Mouse (Mus musculus): ENCODE measurements around the gene Ube2k. TPM values are rescaled to one million over a fixed set of nuclear protein-coding genes. Genes with fewer than 3 reads are reported as not detected.

Ube2k gene
- polyA plus RNA-seq, 1 experiment: 13.6 TPM

DNA sequence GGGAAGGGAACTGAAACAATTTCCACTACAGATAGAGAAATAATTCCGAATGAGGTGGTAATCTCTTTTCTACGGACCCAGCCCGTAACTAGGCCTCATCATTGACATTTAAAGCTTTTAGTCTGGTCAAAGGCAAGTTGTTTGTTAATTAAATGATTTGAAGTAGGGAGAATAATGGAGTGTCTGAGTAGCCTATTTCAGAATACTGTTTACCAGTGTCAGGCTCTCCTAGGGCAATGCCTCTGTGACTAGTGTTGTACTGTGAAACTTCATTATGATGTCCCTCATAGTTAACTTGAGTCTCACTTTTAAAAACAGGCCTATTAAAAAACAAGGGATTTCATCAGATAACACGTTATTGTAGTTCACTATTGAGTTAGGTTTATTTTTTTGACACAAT, 1.1 kb downstream of the Ube2k start:
- no peaks in the 10 kb centered on the region for H3K27me3 ChIP-seq (ENCODE audit: control insufficient read depth, insufficient read depth, low read length)
- peak overlapping the region; percentile 83 for H3K27ac ChIP-seq (ENCODE audit: insufficient read depth, low read depth, low read length)
- H3K36me3 ChIP-seq (ENCODE audit: control insufficient read depth, insufficient read depth, low read length): 0 out of 2 replicates have a peak, but pooled peaks cover 2% of the 10 kb centered on the region
- 2% methylated on average over 4 of the region's 4 CpGs for WGBS
- no peaks in the 10 kb centered on the region for H3K4me1 ChIP-seq (ENCODE audit: control insufficient read depth, insufficient read depth, insufficient read length, low read length)
- peak overlapping the region; percentile 78 for H3K4me3 ChIP-seq (ENCODE audit: low read depth, low read length)
- TF ChIP-seq POLR2A (IDR thresholded peaks at IDR 0.05; ENCODE audit: low read depth, low read length): no peak
- TF ChIP-seq CTCF (IDR thresholded peaks at IDR 0.05; ENCODE audit: extremely low read depth, insufficient read length, insufficient replicate concordance, low read depth, low read length): no peak

DNA sequence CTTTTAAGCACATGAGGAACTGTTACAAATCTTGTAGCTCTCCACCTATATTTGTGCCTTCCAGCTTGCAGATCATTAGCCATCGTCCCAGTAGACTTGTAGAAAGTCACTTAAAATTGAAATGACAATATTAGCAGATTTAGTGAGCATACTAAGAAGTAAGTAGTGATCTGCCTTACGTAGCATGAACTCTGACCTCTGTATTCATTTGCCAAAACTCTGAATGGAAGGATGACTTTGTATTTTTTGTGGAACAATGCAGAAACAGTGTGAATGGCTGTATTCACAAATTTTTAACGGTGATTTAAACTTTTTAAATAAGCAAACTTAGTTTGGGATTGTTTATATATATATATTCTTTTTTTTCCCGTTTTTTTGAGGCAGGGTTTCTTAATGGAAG, 1.8 kb downstream of the Ube2k start:
- WGBS: 17% methylated on average over 4 of the region's 4 CpGs
- H3K4me3 ChIP-seq (ENCODE audit: low read depth, low read length): no peak overlapping the region

DNA sequence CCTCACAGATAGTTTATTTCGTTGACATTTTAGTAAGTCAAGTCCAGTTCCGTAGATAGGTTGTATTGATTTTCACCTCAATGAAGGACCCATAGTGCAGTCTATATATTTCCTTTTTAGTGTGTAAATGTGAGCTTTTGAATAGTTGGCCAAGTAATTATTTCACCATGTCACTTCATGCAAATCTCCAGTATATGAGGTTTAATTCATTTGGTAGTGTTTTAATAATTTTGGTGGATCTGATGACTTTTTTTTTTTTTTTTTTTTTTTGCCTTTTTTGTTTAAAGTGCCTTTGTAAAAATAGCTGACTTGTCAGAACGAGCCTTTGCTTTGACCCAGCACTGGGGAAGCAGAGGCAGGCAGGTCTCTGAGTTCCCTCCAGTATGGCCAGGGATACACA, 2.8 kb downstream of the Ube2k start:
- Histone ChIP-seq H3K36me3 (ENCODE audit: control insufficient read depth, insufficient read depth, low read length) (0 out of 2 replicates have a peak, but pooled peaks cover 2% of the 10 kb centered on the region), H3K4me1 (ENCODE audit: control insufficient read depth, insufficient read depth, insufficient read length, low read length) (no peaks in the 10 kb centered on the region), H3K27me3 (ENCODE audit: control insufficient read depth, insufficient read depth, low read length) (no peaks in the 10 kb centered on the region), H3K27ac (ENCODE audit: insufficient read depth, low read depth, low read length) (no peak overlapping the region), H3K4me3 (ENCODE audit: low read depth, low read length) (no peak overlapping the region)
- 76% methylated on average over 3 of the region's 3 CpGs for WGBS
- TF ChIP-seq CTCF (IDR thresholded peaks at IDR 0.05; ENCODE audit: extremely low read depth, insufficient read length, insufficient replicate concordance, low read depth, low read length) (no peak), POLR2A (IDR thresholded peaks at IDR 0.05; ENCODE audit: low read depth, low read length) (no peak)

More for the DNA sequence above, 1.8 kb downstream of the Ube2k start:
- Histone ChIP-seq H3K36me3 (ENCODE audit: control insufficient read depth, insufficient read depth, low read length) (0 out of 2 replicates have a peak, but pooled peaks cover 2% of the 10 kb centered on the region), H3K27ac (ENCODE audit: insufficient read depth, low read depth, low read length) (no peak overlapping the region), H3K27me3 (ENCODE audit: control insufficient read depth, insufficient read depth, low read length) (no peaks in the 10 kb centered on the region), H3K4me1 (ENCODE audit: control insufficient read depth, insufficient read depth, insufficient read length, low read length) (no peaks in the 10 kb centered on the region)
- TF ChIP-seq POLR2A (IDR thresholded peaks at IDR 0.05; ENCODE audit: low read depth, low read length): no peak
- no peak for TF ChIP-seq CTCF (IDR thresholded peaks at IDR 0.05; ENCODE audit: extremely low read depth, insufficient read length, insufficient replicate concordance, low read depth, low read length)

DNA sequence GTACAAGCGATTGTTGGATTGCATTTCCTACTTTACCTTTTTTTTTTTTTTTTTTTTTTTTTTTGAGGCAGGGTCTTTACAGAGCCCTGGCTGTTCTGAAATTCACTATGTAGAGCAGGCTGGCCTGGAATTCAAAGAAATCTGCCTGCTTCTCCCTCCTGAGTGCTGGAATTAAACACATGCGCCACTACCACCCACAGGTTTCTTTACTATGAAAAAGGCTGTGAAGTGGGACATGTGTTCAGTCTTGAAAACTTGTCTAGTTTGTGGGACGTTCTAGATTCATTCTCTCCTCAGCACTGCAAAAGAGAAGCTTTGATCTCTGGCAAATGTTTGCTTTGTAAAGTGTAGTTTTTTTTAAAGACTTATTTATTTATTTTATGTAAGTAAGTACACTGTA, 4.9 kb downstream of the Ube2k start:
- H3K27me3 ChIP-seq (ENCODE audit: control insufficient read depth, insufficient read depth, low read length): no peaks in the 10 kb centered on the region
- WGBS: 80% methylated on average over 3 of the region's 3 CpGs
- TF ChIP-seq POLR2A (IDR thresholded peaks at IDR 0.05; ENCODE audit: low read depth, low read length): no peak
- no peak for TF ChIP-seq CTCF (IDR thresholded peaks at IDR 0.05; ENCODE audit: extremely low read depth, insufficient read length, insufficient replicate concordance, low read depth, low read length)
- H3K36me3 ChIP-seq (ENCODE audit: control insufficient read depth, insufficient read depth, low read length): 0 out of 2 replicates have a peak, but pooled peaks cover 4% of the 10 kb centered on the region
- H3K4me3 ChIP-seq (ENCODE audit: low read depth, low read length): no peak overlapping the region
- H3K27ac ChIP-seq (ENCODE audit: insufficient read depth, low read depth, low read length): no peak overlapping the region
- H3K4me1 ChIP-seq (ENCODE audit: control insufficient read depth, insufficient read depth, insufficient read length, low read length): no peaks in the 10 kb centered on the region

DNA sequence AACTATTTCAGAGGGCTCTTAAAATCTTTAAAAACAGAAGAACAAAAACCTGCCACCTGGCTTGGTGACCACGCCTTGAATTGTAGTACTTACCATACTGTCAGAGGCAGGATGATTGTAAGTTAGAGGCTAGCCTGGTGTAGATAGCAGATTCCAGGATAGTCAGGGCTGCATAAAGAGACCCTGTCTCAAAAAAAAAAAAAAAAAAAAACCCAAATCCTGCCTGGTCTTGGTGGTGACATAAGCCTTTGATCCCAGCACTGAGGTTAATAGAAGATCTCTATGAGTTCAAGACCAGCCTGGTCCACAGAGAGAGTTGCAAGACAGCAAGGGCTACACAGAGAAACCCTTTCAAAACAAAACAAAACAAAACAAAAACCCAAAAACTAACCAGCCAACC, 6.5 kb downstream of the Ube2k start:
- H3K27ac ChIP-seq (ENCODE audit: insufficient read depth, low read depth, low read length): no peak overlapping the region
- H3K36me3 ChIP-seq (ENCODE audit: control insufficient read depth, insufficient read depth, low read length): 0 out of 2 replicates have a peak, but pooled peaks cover 4% of the 10 kb centered on the region
- no peaks in the 10 kb centered on the region for H3K27me3 ChIP-seq (ENCODE audit: control insufficient read depth, insufficient read depth, low read length)
- no peaks in the 10 kb centered on the region for H3K4me1 ChIP-seq (ENCODE audit: control insufficient read depth, insufficient read depth, insufficient read length, low read length)
- WGBS: 68% methylated on average over 1 of the region's 1 CpGs
- TF ChIP-seq POLR2A (IDR thresholded peaks at IDR 0.05; ENCODE audit: low read depth, low read length) (no peak), CTCF (IDR thresholded peaks at IDR 0.05; ENCODE audit: extremely low read depth, insufficient read length, insufficient replicate concordance, low read depth, low read length) (no peak)
- no peak overlapping the region for H3K4me3 ChIP-seq (ENCODE audit: low read depth, low read length)

DNA sequence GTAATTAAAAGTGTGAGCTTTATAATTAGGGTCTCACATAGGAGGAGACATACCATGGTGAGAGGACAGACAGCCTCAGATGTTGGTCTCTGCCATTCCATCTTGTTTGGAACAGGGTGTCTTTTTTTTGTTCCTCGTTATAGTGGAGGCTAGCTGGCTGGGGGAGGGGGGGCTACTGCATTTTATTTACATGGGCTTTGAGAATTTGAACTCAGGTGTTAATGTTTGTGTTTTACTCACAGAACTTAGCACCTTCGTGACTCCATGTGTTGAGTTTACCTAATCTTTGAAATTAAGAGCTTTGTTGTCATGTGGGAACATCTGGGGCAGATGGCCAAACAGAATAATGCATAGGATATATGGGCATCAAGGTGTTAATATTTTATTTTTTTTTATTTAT, 7.6 kb downstream of the Ube2k start:
- 90% methylated on average over 2 of the region's 2 CpGs for WGBS
- 0 out of 2 replicates have a peak, but pooled peaks cover 4% of the 10 kb centered on the region for H3K36me3 ChIP-seq (ENCODE audit: control insufficient read depth, insufficient read depth, low read length)
- TF ChIP-seq CTCF (IDR thresholded peaks at IDR 0.05; ENCODE audit: extremely low read depth, insufficient read length, insufficient replicate concordance, low read depth, low read length) (no peak), POLR2A (IDR thresholded peaks at IDR 0.05; ENCODE audit: low read depth, low read length) (no peak)
- H3K4me1 ChIP-seq (ENCODE audit: control insufficient read depth, insufficient read depth, insufficient read length, low read length): no peaks in the 10 kb centered on the region
- no peak overlapping the region for H3K4me3 ChIP-seq (ENCODE audit: low read depth, low read length)
- H3K27me3 ChIP-seq (ENCODE audit: control insufficient read depth, insufficient read depth, low read length): no peaks in the 10 kb centered on the region
- no peak overlapping the region for H3K27ac ChIP-seq (ENCODE audit: insufficient read depth, low read depth, low read length)

DNA sequence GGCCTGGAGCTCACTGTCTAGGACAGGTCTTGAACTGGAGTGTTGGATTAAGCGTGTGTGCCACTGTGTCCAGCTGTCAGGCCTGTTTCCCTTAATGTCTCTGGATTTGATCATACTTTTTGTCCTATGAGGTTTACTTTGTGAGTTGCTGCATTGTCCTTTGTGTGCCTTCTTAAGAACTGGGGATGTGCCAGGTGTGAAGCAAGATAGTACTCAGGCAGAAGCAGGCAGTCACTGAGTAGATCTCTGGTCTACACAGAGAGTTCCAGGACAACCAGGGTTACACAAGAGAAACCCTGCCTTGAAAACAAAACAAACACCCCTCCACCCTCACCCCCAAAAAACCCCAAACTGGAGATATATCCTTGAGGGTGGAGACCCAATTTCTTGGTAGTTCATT, 12.6 kb downstream of the Ube2k start:
- no peak for TF ChIP-seq POLR2A (IDR thresholded peaks at IDR 0.05; ENCODE audit: low read depth, low read length)
- no peak for TF ChIP-seq CTCF (IDR thresholded peaks at IDR 0.05; ENCODE audit: extremely low read depth, insufficient read length, insufficient replicate concordance, low read depth, low read length)
- Histone ChIP-seq H3K36me3 (ENCODE audit: control insufficient read depth, insufficient read depth, low read length) (0 out of 2 replicates have a peak, but pooled peaks cover 7% of the 10 kb centered on the region), H3K4me1 (ENCODE audit: control insufficient read depth, insufficient read depth, insufficient read length, low read length) (no peaks in the 10 kb centered on the region), H3K27ac (ENCODE audit: insufficient read depth, low read depth, low read length) (no peak overlapping the region), H3K4me3 (ENCODE audit: low read depth, low read length) (no peak overlapping the region), H3K27me3 (ENCODE audit: control insufficient read depth, insufficient read depth, low read length) (no peaks in the 10 kb centered on the region)
- 85% methylated on average over 1 of the region's 1 CpGs for WGBS

Measured in small intestine, adult 2 months (tissue).